Mouse (Mus musculus) thymus, postnatal 14 days (tissue): ENCODE data around the gene Cacna1c.

Experiments
- DNase-seq: peaks from one replicate; pipeline ENCODE4 v3.0.0; 2021

The Cacna1c gene

GRCm38 (mm10) chr6:119047340-119047739 is 148.9 kb downstream of the Cacna1c start:
- no peak for DNase-seq

- no peak for DNase-seq
Observed at GRCm38 (mm10) chr6:119045498-119045897, 150.7 kb downstream of the Cacna1c start.

- DNase-seq = no peak
Observed at GRCm38 (mm10) chr6:119044148-119044547, 152.1 kb downstream of the Cacna1c start.

- DNase-seq = no peak
Observed at GRCm38 (mm10) chr6:119042803-119043202, 153.4 kb downstream of the Cacna1c start.

- DNase-seq = no peak
Observed at GRCm38 (mm10) chr6:119040961-119041360, 155.3 kb downstream of the Cacna1c start.

- DNase-seq = no peak
Observed at GRCm38 (mm10) chr6:119039815-119040214, 156.4 kb downstream of the Cacna1c start.

- DNase-seq = no peak
Observed at GRCm38 (mm10) chr6:119039293-119039692, 156.9 kb downstream of the Cacna1c start.

- no peak for DNase-seq
Observed at GRCm38 (mm10) chr6:119037815-119038214, 158.4 kb downstream of the Cacna1c start.

GRCm38 (mm10) chr6:119037047-119037446 is 159.2 kb downstream of the Cacna1c start:
- no peak for DNase-seq

GRCm38 (mm10) chr6:119035361-119035760 is 160.9 kb downstream of the Cacna1c start:
- no peak for DNase-seq

GRCm38 (mm10) chr6:119034947-119035346 is 161.3 kb downstream of the Cacna1c start:
- no peak for DNase-seq

GRCm38 (mm10) chr6:119027880-119028279 is 168.3 kb downstream of the Cacna1c start:
- DNase-seq = no peak

- peak; percentile 45 for DNase-seq
Observed at GRCm38 (mm10) chr6:119022850-119023249, 173.4 kb downstream of the Cacna1c start.

- DNase-seq = no peak
Observed at GRCm38 (mm10) chr6:119021226-119021625, 175.0 kb downstream of the Cacna1c start.

GRCm38 (mm10) chr6:119018956-119019355 is 177.3 kb downstream of the Cacna1c start:
- no peak for DNase-seq

GRCm38 (mm10) chr6:119018256-119018655 is 178.0 kb downstream of the Cacna1c start:
- no peak for DNase-seq

GRCm38 (mm10) chr6:119017498-119017897 is 178.7 kb downstream of the Cacna1c start:
- DNase-seq = no peak

GRCm38 (mm10) chr6:119015346-119015745 is 180.9 kb downstream of the Cacna1c start:
- no peak for DNase-seq

GRCm38 (mm10) chr6:119013168-119014098 is 182.8 kb downstream of the Cacna1c start:
- no peak for DNase-seq

GRCm38 (mm10) chr6:119010875-119011274 is 185.3 kb downstream of the Cacna1c start:
- no peak for DNase-seq

GRCm38 (mm10) chr6:119009526-119009925 is 186.7 kb downstream of the Cacna1c start:
- DNase-seq = no peak

GRCm38 (mm10) chr6:119008638-119009166 is 187.5 kb downstream of the Cacna1c start:
- no peak for DNase-seq

GRCm38 (mm10) chr6:119004596-119004995 is 191.6 kb downstream of the Cacna1c start:
- no peak for DNase-seq

- no peak for DNase-seq
Observed at GRCm38 (mm10) chr6:119001442-119001841, 194.8 kb downstream of the Cacna1c start.
